Mouse (Mus musculus) hindbrain, embryonic 16.5 days (tissue): Measurements from ENCODE around the gene G6pc3. TPM values are rescaled to one million over a fixed set of nuclear protein-coding genes. Genes with fewer than 3 reads are reported as not detected.

Experiments
- ATAC-seq: fragments of 200-750 bp; cut with Nextera tagmentation; 2 replicates; pipeline ENCODE4 v1.8.0; 2017; ENCODE audit warnings: moderate TSS enrichment, moderate library complexity
- H3K27ac ChIP-seq: fragments of 300-500 bp; sonication (generic); 2 replicates; pipeline ENCODE4 v1.5.1; 2014; ENCODE audit warnings: low read depth, mild to moderate bottlenecking, control low read depth, low read length, moderate library complexity
- H3K27me3 ChIP-seq: fragments of 300-500 bp; sonication (generic); replicated peaks from 2 replicates; pipeline ENCODE4 v1.6.1; 2014; ENCODE audit warnings: low read length; ENCODE audit not compliant: control insufficient read depth, insufficient read depth
- H3K36me3 ChIP-seq: fragments of 300-500 bp; sonication (generic); 2 replicates; pipeline ENCODE4 v1.6.1; 2014; ENCODE audit warnings: mild to moderate bottlenecking, low read length, moderate library complexity, mixed read lengths; ENCODE audit not compliant: control insufficient read depth, insufficient read depth
- H3K4me1 ChIP-seq: fragments of 300-500 bp; sonication (generic); 2 replicates; pipeline ENCODE4 v1.6.1; 2014; ENCODE audit warnings: low read depth, low read length; ENCODE audit not compliant: control insufficient read depth, insufficient read depth
- H3K4me2 ChIP-seq: fragments of 300-500 bp; sonication (generic); 2 replicates; pipeline ENCODE4 v1.6.1; 2014; ENCODE audit warnings: mild to moderate bottlenecking, low read length, control low read depth, moderate library complexity
- H3K4me3 ChIP-seq: fragments of 300-500 bp; sonication (generic); 2 replicates; pipeline ENCODE4 v1.5.1; 2014; ENCODE audit warnings: mild to moderate bottlenecking, low read length, control low read depth, moderate library complexity
- H3K9ac ChIP-seq: fragments of 300-500 bp; sonication (generic); 2 replicates; pipeline ENCODE4 v1.6.1; 2014; ENCODE audit warnings: low read depth, mild to moderate bottlenecking, control low read depth, low read length, moderate library complexity
- H3K9me3 ChIP-seq: fragments of 300-500 bp; sonication (generic); 2 replicates; pipeline ENCODE4 v1.6.1; 2014; ENCODE audit warnings: mild to moderate bottlenecking, low read length, moderate library complexity; ENCODE audit not compliant: control insufficient read depth
- WGBS: fragments of 180-500 bp; shearing (Covaris S2); extraction: QIAGEN DNeasy Blood & Tissue Kit; methylation state at CpG from one replicate; pipeline ENCODE4 v1.1.7; 2014; 5-methylcytosine and 5-hydroxymethylcytosine counted together
- polyA plus RNA-seq: library from polyadenylated mRNA; unstranded; fragments of >200 nt; fragmentation: Nextera tagmentation; extraction: Ambion mirVana; gene quantifications from 2 replicates; pipeline ENCODE4 v1.2.1, GENCODE M21; 2015

The G6pc3 gene
- polyA plus RNA-seq, 1 experiment from 2014 or later = 45.9 TPM

GRCm38 (mm10) chr11:102184646-102185495 lies 4.5 kb upstream of the G6pc3 start, which contains the start of gene Lsm12:
TSS of gene Lsm12 (minus strand) at chr11:102185296.
- peak within 1 kb of the TSS; percentile 98 for H3K27ac ChIP-seq
- peaks cover 21% of the 10 kb centered on the region for H3K4me1 ChIP-seq
- under 1% methylated on average over 64 of the region's 70 CpGs for WGBS
- peak within 1 kb of the TSS; percentile 67 for H3K4me2 ChIP-seq
- H3K27me3 ChIP-seq = no peaks in the 10 kb centered on the region
- H3K9ac ChIP-seq = peak within 1 kb of the TSS; percentile 95
- H3K36me3 ChIP-seq = peaks cover 5% of the 10 kb centered on the region; the same call in 1 of the 2 replicates
- H3K9me3 ChIP-seq = no peaks in the 10 kb centered on the region
- peak; percentile 85 for ATAC-seq
- H3K4me3 ChIP-seq = peak within 1 kb of the TSS; percentile 88

GRCm38 (mm10) chr11:102185677-102186076 lies 3.7 kb upstream of the G6pc3 start:
- Histone ChIP-seq H3K9me3 (no peaks in the 10 kb centered on the region), H3K27me3 (no peaks in the 10 kb centered on the region), H3K4me3 (peak overlapping the region; percentile 88), H3K36me3 (peaks cover 5% of the 10 kb centered on the region; the same call in 1 of the 2 replicates), H3K4me1 (peaks cover 24% of the 10 kb centered on the region), H3K9ac (peak overlapping the region; percentile 95; the same call in 1 of the 2 replicates), H3K27ac (peak overlapping the region; percentile 98; the same call in 1 of the 2 replicates), H3K4me2 (peak overlapping the region; percentile 67)
- WGBS = 53% methylated on average over 3 of the region's 3 CpGs
- ATAC-seq = no peak

GRCm38 (mm10) chr11:102186235-102186634 lies 3.2 kb upstream of the G6pc3 start:
- Histone ChIP-seq H3K4me1 (peaks cover 30% of the 10 kb centered on the region), H3K4me3 (no peak overlapping the region), H3K4me2 (no peak overlapping the region), H3K9me3 (no peaks in the 10 kb centered on the region), H3K36me3 (peaks cover 3% of the 10 kb centered on the region; the same call in 1 of the 2 replicates), H3K27ac (no peak overlapping the region), H3K27me3 (no peaks in the 10 kb centered on the region), H3K9ac (no peak overlapping the region)
- ATAC-seq = no peak
- 86% methylated on average over 1 of the region's 1 CpGs for WGBS

GRCm38 (mm10) chr11:102188980-102189379 lies 440 bp upstream of the G6pc3 start:
- Histone ChIP-seq H3K27ac (peak overlapping the region; percentile 71), H3K4me3 (peak overlapping the region; percentile 64), H3K4me2 (peak overlapping the region; percentile 66), H3K4me1 (peaks cover 22% of the 10 kb centered on the region), H3K9me3 (no peaks in the 10 kb centered on the region), H3K36me3 (peaks cover 6% of the 10 kb centered on the region; the same call in 1 of the 2 replicates), H3K9ac (peak overlapping the region; percentile 68), H3K27me3 (no peaks in the 10 kb centered on the region)
- no peak for ATAC-seq
- 74% methylated on average over 6 of the region's 6 CpGs for WGBS

GRCm38 (mm10) chr11:102190848-102191247 lies 1.4 kb downstream of the G6pc3 start:
- peak overlapping the region; percentile 66 for H3K4me2 ChIP-seq
- peaks cover 6% of the 10 kb centered on the region; the same call in 1 of the 2 replicates for H3K36me3 ChIP-seq
- H3K27ac ChIP-seq = no peak overlapping the region
- ATAC-seq = no peak
- peak overlapping the region; percentile 42; the same call in 1 of the 2 replicates for H3K9ac ChIP-seq
- no peaks in the 10 kb centered on the region for H3K9me3 ChIP-seq
- no peaks in the 10 kb centered on the region for H3K27me3 ChIP-seq
- H3K4me1 ChIP-seq = peaks cover 15% of the 10 kb centered on the region
- 44% methylated on average over 4 of the region's 4 CpGs for WGBS
- H3K4me3 ChIP-seq = peak overlapping the region; percentile 64

GRCm38 (mm10) chr11:102193657-102194440 lies 4.4 kb downstream of the G6pc3 start:
- no peaks in the 10 kb centered on the region for H3K9me3 ChIP-seq
- no peak overlapping the region for H3K9ac ChIP-seq
- no peak overlapping the region for H3K27ac ChIP-seq
- H3K4me1 ChIP-seq = peaks cover 15% of the 10 kb centered on the region
- no peaks in the 10 kb centered on the region for H3K27me3 ChIP-seq
- H3K4me3 ChIP-seq = no peak overlapping the region
- peaks cover 6% of the 10 kb centered on the region for H3K36me3 ChIP-seq
- 86% methylated on average over 9 of the region's 9 CpGs for WGBS
- H3K4me2 ChIP-seq = no peak overlapping the region
- ATAC-seq = no peak

GRCm38 (mm10) chr11:102196018-102196797 lies 6.8 kb downstream of the G6pc3 start:
- H3K36me3 ChIP-seq = peaks cover 20% of the 10 kb centered on the region
- ATAC-seq = no peak
- WGBS = 90% methylated on average over 21 of the region's 21 CpGs

GRCm38 (mm10) chr11:102198245-102198644 lies 8.8 kb downstream of the G6pc3 start:
- H3K27ac ChIP-seq = no peak overlapping the region
- no peak overlapping the region for H3K4me3 ChIP-seq
- no peaks in the 10 kb centered on the region for H3K9me3 ChIP-seq
- WGBS = 66% methylated on average over 6 of the region's 6 CpGs
- no peaks in the 10 kb centered on the region for H3K27me3 ChIP-seq
- peaks cover 28% of the 10 kb centered on the region for H3K36me3 ChIP-seq
- no peak overlapping the region for H3K9ac ChIP-seq
- no peaks in the 10 kb centered on the region for H3K4me1 ChIP-seq
- ATAC-seq = no peak
- H3K4me2 ChIP-seq = no peak overlapping the region

More at GRCm38 (mm10) chr11:102196018-102196797, 6.8 kb downstream of the G6pc3 start:
- peaks cover 1% of the 10 kb centered on the region for H3K4me1 ChIP-seq
- H3K27me3 ChIP-seq = no peaks in the 10 kb centered on the region
- H3K9ac ChIP-seq = no peak overlapping the region
- H3K4me3 ChIP-seq = no peak overlapping the region
- H3K27ac ChIP-seq = no peak overlapping the region
- H3K4me2 ChIP-seq = no peak overlapping the region
- H3K9me3 ChIP-seq = no peaks in the 10 kb centered on the region
